Mouse (Mus musculus): ENCODE results near the gene Slc4a3. TPM values are rescaled to one million over a fixed set of nuclear protein-coding genes. Genes with fewer than 3 reads are reported as not detected.

The Slc4a3 gene
- polyA plus RNA-seq, 1 experiment, result 19.2 TPM

GRCm38 (mm10) chr1:75589983-75590382 is 43.9 kb downstream of the Slc4a3 start:
- TF ChIP-seq CTCF (IDR thresholded peaks at IDR 0.05; ENCODE audit: control insufficient read depth, insufficient read depth, insufficient replicate concordance, low read depth, low read length) (no peak), POLR2A (IDR thresholded peaks at IDR 0.05; ENCODE audit: control insufficient read depth, low read depth, low read length) (no peak)
- H3K4me3 ChIP-seq (ENCODE audit: control insufficient read depth, low read depth, low read length), result no peak overlapping the region
- no peaks in the 10 kb centered on the region for H3K4me1 ChIP-seq (ENCODE audit: control insufficient read depth, insufficient read depth, low read length)

DNA sequence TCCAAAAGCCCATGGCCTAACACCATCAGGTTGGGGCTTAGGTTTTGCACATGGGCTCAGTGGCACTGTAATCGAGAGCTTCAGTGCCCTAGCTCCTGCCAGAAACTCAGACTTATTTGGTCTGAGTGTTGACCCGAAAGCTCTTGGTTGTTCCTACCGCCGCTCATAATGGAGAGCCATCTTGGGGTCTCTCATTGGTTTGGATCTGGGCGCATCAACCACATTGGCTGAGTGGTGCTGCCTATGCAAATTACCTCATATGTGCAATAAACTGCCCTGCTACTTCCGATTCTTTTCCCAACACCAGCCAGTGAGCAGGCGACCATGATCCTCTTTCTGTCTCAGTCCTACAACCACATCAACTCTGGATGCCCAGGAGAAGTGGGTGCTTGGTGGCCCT is 47.9 kb downstream of the Slc4a3 start:
- no peaks in the 10 kb centered on the region for H3K36me3 ChIP-seq (ENCODE audit: control insufficient read depth, insufficient read depth, low read length)
- H3K27me3 ChIP-seq (ENCODE audit: control insufficient read depth, insufficient read depth, low read length), result no peaks in the 10 kb centered on the region
- H3K4me3 ChIP-seq (ENCODE audit: control insufficient read depth, low read depth, low read length), result no peak overlapping the region
- H3K27ac ChIP-seq (ENCODE audit: control insufficient read depth, insufficient read depth, low read depth, low read length), result no peak overlapping the region
- no peaks in the 10 kb centered on the region; the same call in 1 of the 2 replicates for H3K4me1 ChIP-seq (ENCODE audit: control insufficient read depth, insufficient read depth, low read length)
- TF ChIP-seq CTCF (IDR thresholded peaks at IDR 0.05; ENCODE audit: control insufficient read depth, insufficient read depth, insufficient replicate concordance, low read depth, low read length) (no peak), POLR2A (IDR thresholded peaks at IDR 0.05; ENCODE audit: control insufficient read depth, low read depth, low read length) (no peak)

More at GRCm38 (mm10) chr1:75589983-75590382, 43.9 kb downstream of the Slc4a3 start:
- no peaks in the 10 kb centered on the region for H3K36me3 ChIP-seq (ENCODE audit: control insufficient read depth, insufficient read depth, low read length)
- H3K27ac ChIP-seq (ENCODE audit: control insufficient read depth, insufficient read depth, low read depth, low read length), result no peak overlapping the region
- no peaks in the 10 kb centered on the region for H3K27me3 ChIP-seq (ENCODE audit: control insufficient read depth, insufficient read depth, low read length)

DNA sequence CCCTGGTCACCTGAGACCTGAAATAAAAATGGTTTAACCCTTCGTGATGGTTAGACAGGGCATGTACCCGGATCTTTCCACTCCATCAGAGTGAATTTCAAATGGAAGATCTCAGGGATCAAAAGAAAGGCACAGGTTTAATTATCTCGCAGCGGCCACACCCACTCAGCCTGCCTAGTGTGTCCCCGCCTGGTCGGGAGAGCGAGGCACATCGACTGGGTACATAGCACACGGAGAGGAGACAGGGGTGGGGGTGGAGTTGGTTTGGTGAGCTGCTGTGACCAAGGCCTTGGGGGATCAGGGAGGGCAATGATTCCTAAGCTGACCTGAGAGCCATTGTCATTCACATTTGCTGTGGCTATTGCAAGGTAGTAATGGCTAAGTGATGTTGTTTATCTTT is 48.8 kb downstream of the Slc4a3 start:
- Histone ChIP-seq H3K27ac (ENCODE audit: control insufficient read depth, insufficient read depth, low read depth, low read length) (no peak overlapping the region), H3K36me3 (ENCODE audit: control insufficient read depth, insufficient read depth, low read length) (no peaks in the 10 kb centered on the region), H3K4me3 (ENCODE audit: control insufficient read depth, low read depth, low read length) (no peak overlapping the region), H3K27me3 (ENCODE audit: control insufficient read depth, insufficient read depth, low read length) (no peaks in the 10 kb centered on the region), H3K4me1 (ENCODE audit: control insufficient read depth, insufficient read depth, low read length) (no peaks in the 10 kb centered on the region; the same call in 1 of the 2 replicates)
- TF ChIP-seq CTCF (IDR thresholded peaks at IDR 0.05; ENCODE audit: control insufficient read depth, insufficient read depth, insufficient replicate concordance, low read depth, low read length), result no peak
- TF ChIP-seq POLR2A (IDR thresholded peaks at IDR 0.05; ENCODE audit: control insufficient read depth, low read depth, low read length), result no peak

DNA sequence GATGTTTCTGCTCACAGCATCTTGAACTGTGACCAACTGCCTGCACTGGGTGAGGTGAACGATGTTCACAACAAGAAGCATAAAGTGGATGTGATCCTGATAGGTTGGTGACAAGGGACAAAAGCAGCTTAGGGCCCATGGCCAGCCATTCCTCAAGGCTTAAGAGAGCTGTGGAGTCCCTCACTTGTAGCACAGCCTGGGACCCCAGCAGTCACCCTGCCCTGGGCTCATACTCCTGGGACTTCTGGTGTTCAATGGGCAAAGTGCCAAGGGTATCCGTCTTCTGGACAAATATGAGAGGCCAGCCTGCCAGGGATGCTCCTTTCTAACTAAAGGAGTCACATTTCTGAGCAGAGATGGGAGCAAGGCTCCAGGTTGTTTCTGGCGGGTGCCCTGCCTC is 49.9 kb downstream of the Slc4a3 start:
- H3K36me3 ChIP-seq (ENCODE audit: control insufficient read depth, insufficient read depth, low read length), result no peaks in the 10 kb centered on the region
- no peak for TF ChIP-seq CTCF (IDR thresholded peaks at IDR 0.05; ENCODE audit: control insufficient read depth, insufficient read depth, insufficient replicate concordance, low read depth, low read length)
- H3K27me3 ChIP-seq (ENCODE audit: control insufficient read depth, insufficient read depth, low read length), result no peaks in the 10 kb centered on the region

GRCm38 (mm10) chr1:75596906-75597305 is 50.8 kb downstream of the Slc4a3 start:
- Histone ChIP-seq H3K27me3 (ENCODE audit: control insufficient read depth, insufficient read depth, low read length) (no peaks in the 10 kb centered on the region), H3K36me3 (ENCODE audit: control insufficient read depth, insufficient read depth, low read length) (no peaks in the 10 kb centered on the region), H3K27ac (ENCODE audit: control insufficient read depth, insufficient read depth, low read depth, low read length) (no peak overlapping the region), H3K4me3 (ENCODE audit: control insufficient read depth, low read depth, low read length) (no peak overlapping the region), H3K4me1 (ENCODE audit: control insufficient read depth, insufficient read depth, low read length) (no peaks in the 10 kb centered on the region; the same call in 1 of the 2 replicates)
- TF ChIP-seq POLR2A (IDR thresholded peaks at IDR 0.05; ENCODE audit: control insufficient read depth, low read depth, low read length) (no peak), CTCF (IDR thresholded peaks at IDR 0.05; ENCODE audit: control insufficient read depth, insufficient read depth, insufficient replicate concordance, low read depth, low read length) (no peak)

More for the DNA sequence above, 49.9 kb downstream of the Slc4a3 start:
- H3K4me3 ChIP-seq (ENCODE audit: control insufficient read depth, low read depth, low read length), result no peak overlapping the region
- H3K27ac ChIP-seq (ENCODE audit: control insufficient read depth, insufficient read depth, low read depth, low read length), result no peak overlapping the region
- no peaks in the 10 kb centered on the region; the same call in 1 of the 2 replicates for H3K4me1 ChIP-seq (ENCODE audit: control insufficient read depth, insufficient read depth, low read length)

DNA sequence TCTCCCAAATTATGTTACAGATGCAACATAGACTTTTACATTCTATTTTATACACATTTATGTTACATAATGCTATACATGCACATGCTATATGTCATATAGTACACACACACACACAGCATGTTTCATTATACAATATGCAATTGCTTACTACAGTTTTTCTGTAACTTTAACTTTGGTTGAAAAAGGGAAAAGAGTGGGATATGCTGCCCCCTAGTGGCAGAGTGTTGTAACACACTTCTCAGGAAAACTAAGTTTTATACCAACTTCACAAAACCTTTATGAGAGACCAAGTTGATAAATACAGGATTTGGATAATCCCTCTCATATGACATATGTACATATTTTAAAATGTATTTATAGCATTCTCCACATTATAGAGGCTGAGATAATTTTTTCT is 51.6 kb downstream of the Slc4a3 start:
- no peaks in the 10 kb centered on the region for H3K27me3 ChIP-seq (ENCODE audit: control insufficient read depth, insufficient read depth, low read length)
- TF ChIP-seq CTCF (IDR thresholded peaks at IDR 0.05; ENCODE audit: control insufficient read depth, insufficient read depth, insufficient replicate concordance, low read depth, low read length), result no peak
- TF ChIP-seq POLR2A (IDR thresholded peaks at IDR 0.05; ENCODE audit: control insufficient read depth, low read depth, low read length), result no peak

GRCm38 (mm10) chr1:75601738-75602137 is 55.7 kb downstream of the Slc4a3 start:
- H3K36me3 ChIP-seq (ENCODE audit: control insufficient read depth, insufficient read depth, low read length), result no peaks in the 10 kb centered on the region
- H3K4me1 ChIP-seq (ENCODE audit: control insufficient read depth, insufficient read depth, low read length), result no peaks in the 10 kb centered on the region; the same call in 1 of the 2 replicates
- H3K4me3 ChIP-seq (ENCODE audit: control insufficient read depth, low read depth, low read length), result no peak overlapping the region
- TF ChIP-seq POLR2A (IDR thresholded peaks at IDR 0.05; ENCODE audit: control insufficient read depth, low read depth, low read length), result no peak
- no peak for TF ChIP-seq CTCF (IDR thresholded peaks at IDR 0.05; ENCODE audit: control insufficient read depth, insufficient read depth, insufficient replicate concordance, low read depth, low read length)
- no peak overlapping the region for H3K27ac ChIP-seq (ENCODE audit: control insufficient read depth, insufficient read depth, low read depth, low read length)
- H3K27me3 ChIP-seq (ENCODE audit: control insufficient read depth, insufficient read depth, low read length), result no peaks in the 10 kb centered on the region

More for the DNA sequence above, 51.6 kb downstream of the Slc4a3 start:
- H3K27ac ChIP-seq (ENCODE audit: control insufficient read depth, insufficient read depth, low read depth, low read length), result no peak overlapping the region
- no peak overlapping the region for H3K4me3 ChIP-seq (ENCODE audit: control insufficient read depth, low read depth, low read length)
- H3K4me1 ChIP-seq (ENCODE audit: control insufficient read depth, insufficient read depth, low read length), result no peaks in the 10 kb centered on the region; the same call in 1 of the 2 replicates
- H3K36me3 ChIP-seq (ENCODE audit: control insufficient read depth, insufficient read depth, low read length), result no peaks in the 10 kb centered on the region

- Histone ChIP-seq H3K4me3 (ENCODE audit: control insufficient read depth, low read depth, low read length) (no peak overlapping the region), H3K27me3 (ENCODE audit: control insufficient read depth, insufficient read depth, low read length) (no peaks in the 10 kb centered on the region), H3K4me1 (ENCODE audit: control insufficient read depth, insufficient read depth, low read length) (no peaks in the 10 kb centered on the region; the same call in 1 of the 2 replicates), H3K27ac (ENCODE audit: control insufficient read depth, insufficient read depth, low read depth, low read length) (no peak overlapping the region), H3K36me3 (ENCODE audit: control insufficient read depth, insufficient read depth, low read length) (no peaks in the 10 kb centered on the region)
- TF ChIP-seq CTCF (IDR thresholded peaks at IDR 0.05; ENCODE audit: control insufficient read depth, insufficient read depth, insufficient replicate concordance, low read depth, low read length), result no peak
- TF ChIP-seq POLR2A (IDR thresholded peaks at IDR 0.05; ENCODE audit: control insufficient read depth, low read depth, low read length), result no peak
Observed at GRCm38 (mm10) chr1:75603584-75603983, 57.5 kb downstream of the Slc4a3 start.
